Mouse (Mus musculus): ENCODE measurements at regions not wholly inside any gene's neighbourhood (a gene's known extent, or its start where the extent isn't known, plus 50 kb on each side); places are given as distances from the start of the nearest gene placed in this dataset.
A peak's percentile ranks its signal among the peaks of the same experiment; 100 is the strongest.

DNA sequence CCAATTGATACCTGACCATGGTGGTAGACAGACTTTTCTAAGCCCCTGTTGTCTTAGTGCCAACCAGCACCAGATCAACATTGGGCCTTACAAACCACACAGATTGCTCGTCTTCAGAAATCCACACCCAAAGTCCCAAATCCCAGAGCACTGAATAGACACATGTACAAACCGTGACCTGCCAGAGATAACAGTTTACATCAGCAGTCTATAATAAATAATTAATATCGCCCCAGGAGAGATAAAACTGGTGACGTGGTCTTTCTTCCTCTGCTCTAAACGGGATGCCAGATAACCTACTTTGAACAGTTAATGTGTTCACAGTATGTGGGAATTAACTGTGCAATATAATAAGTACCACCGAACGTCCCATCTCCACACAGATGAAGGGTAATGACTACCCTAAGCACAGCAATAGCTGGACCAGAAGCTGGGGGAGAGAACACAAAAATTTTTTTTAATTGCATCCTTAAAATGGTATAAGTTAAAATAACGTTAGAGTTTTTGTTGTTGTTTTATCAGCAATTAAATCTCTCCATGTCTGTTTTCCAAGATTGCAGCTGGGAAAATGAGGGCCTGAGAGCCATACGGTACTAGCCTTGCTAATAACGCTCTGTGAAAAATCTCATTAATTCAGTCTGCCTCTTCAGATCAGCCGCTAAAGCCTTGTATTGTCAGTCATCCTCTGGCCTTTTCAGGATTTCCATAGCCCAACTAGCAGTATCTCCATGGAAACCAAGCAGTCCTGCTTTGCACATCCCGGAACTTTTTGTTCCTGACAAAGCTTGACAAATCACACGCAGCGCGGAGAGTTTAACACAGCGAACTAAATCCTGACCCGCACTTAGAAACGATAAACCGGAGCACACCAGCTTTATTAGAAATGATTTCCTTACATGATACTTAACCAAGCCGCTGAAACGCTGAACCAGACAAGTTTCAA, 315.8 kb downstream of the Cd83 start:
- Histone ChIP-seq H3K4me1 (ENCODE audit: control insufficient read depth in 2 of 2, insufficient read depth in 2 of 2, low read length in 2 of 2) (peaks cover 0 to 5% of the 10 kb centered on the region in 2 experiments; a peak in 1 of 4 replicates), H3K27ac (replicated peaks in 1 of 2; ENCODE audit: control insufficient read depth in 1 of 2, insufficient read depth in 1 of 2, low read depth in 2 of 2, low read length in 2 of 2) (no peak overlapping the region), H3K9ac (ENCODE audit: low read length) (peak overlapping the region; percentile 18; the same call in 1 of the 2 replicates), H3K4me2 (ENCODE audit: low read length) (peak overlapping the region; percentile 50), H3K36me3 (ENCODE audit: control insufficient read depth, insufficient read depth, low read length) (no peaks in the 10 kb centered on the region), H3K27me3 (ENCODE audit: control insufficient read depth, insufficient read depth, low read length) (no peaks in the 10 kb centered on the region), H3K9me3 (ENCODE audit: control insufficient read depth, low read length) (no peaks in the 10 kb centered on the region), H3K4me3 (ENCODE audit: control insufficient read depth in 1 of 2, insufficient read depth in 1 of 2, low read depth in 1 of 2, low read length in 2 of 2) (peak overlapping the region in 1 of 2 experiments; percentile 20; a peak in 2 of 4 replicates)
- WGBS = 24% methylated on average over 21 of the region's 21 CpGs
- no peak for ATAC-seq (ENCODE audit: insufficient number of reproducible peaks, insufficient read depth, low FRiP score, low read depth)

DNA sequence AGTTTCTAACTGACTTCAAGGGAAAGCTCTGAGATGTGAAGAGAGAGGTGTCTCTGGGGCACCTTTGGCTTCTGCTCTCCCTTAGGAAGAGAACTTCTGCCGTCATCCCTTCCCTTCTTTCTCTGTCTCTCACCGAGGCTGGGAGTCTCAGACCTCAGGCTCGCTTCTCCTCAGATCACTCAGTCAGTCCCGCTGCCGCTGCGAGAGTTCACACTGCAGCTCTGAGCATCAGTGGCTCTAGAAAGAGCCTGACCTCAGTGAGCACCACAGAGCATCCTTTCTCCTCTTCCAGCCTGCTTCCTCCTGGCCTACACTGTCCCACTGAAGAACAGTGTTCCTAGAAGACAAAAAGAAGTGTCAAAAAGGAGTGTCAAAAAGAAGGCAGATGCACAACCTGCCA, 316.6 kb downstream of the Cd83 start:
- 24% methylated on average over 6 of the region's 6 CpGs for whole genome bisulfite sequencing
- Histone ChIP-seq H3K4me2 (ENCODE audit: low read length) (peak overlapping the region; percentile 50), H3K36me3 (ENCODE audit: control insufficient read depth, insufficient read depth, low read length) (no peaks in the 10 kb centered on the region), H3K9ac (ENCODE audit: low read length) (peak overlapping the region; percentile 18), H3K4me3 (ENCODE audit: control insufficient read depth in 1 of 2, insufficient read depth in 1 of 2, low read depth in 1 of 2, low read length in 2 of 2) (peak overlapping the region in 1 of 2 experiments; percentile 20; a peak in 2 of 4 replicates), H3K4me1 (ENCODE audit: control insufficient read depth in 2 of 2, insufficient read depth in 2 of 2, low read length in 2 of 2) (peaks cover 0 to 5% of the 10 kb centered on the region in 2 experiments; a peak in 1 of 4 replicates), H3K27me3 (ENCODE audit: control insufficient read depth, insufficient read depth, low read length) (no peaks in the 10 kb centered on the region), H3K9me3 (ENCODE audit: control insufficient read depth, low read length) (no peaks in the 10 kb centered on the region), H3K27ac (replicated peaks in 1 of 2; ENCODE audit: control insufficient read depth in 1 of 2, insufficient read depth in 1 of 2, low read depth in 2 of 2, low read length in 2 of 2) (no peak overlapping the region)
- ATAC-seq (ENCODE audit: insufficient number of reproducible peaks, insufficient read depth, low FRiP score, low read depth) = no peak

DNA sequence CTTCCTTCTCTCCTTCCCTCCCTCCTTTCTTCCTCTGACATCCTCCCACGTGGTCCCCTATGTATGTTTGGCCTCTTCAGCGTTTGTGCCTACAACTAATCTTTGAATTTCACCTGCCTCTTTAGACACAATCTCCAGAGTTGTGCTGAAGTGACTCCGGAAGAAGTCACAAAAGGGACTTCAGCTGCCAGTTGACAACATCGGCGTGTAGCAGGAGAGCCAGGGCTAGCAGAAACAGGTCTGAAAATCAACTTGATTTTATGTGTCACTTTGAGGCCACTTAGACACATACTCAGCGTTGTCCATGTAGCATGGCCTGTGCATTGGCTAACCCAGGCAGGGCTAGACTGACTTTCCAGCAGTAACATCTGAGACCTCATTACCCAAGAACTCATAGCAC, 317.2 kb downstream of the Cd83 start:
- Histone ChIP-seq H3K9me3 (ENCODE audit: control insufficient read depth, low read length) (no peaks in the 10 kb centered on the region), H3K4me2 (ENCODE audit: low read length) (no peak overlapping the region), H3K4me1 (ENCODE audit: control insufficient read depth in 2 of 2, insufficient read depth in 2 of 2, low read length in 2 of 2) (peaks cover 0 to 5% of the 10 kb centered on the region in 2 experiments; a peak in 1 of 4 replicates), H3K36me3 (ENCODE audit: control insufficient read depth, insufficient read depth, low read length) (no peaks in the 10 kb centered on the region), H3K27ac (replicated peaks in 1 of 2; ENCODE audit: control insufficient read depth in 1 of 2, insufficient read depth in 1 of 2, low read depth in 2 of 2, low read length in 2 of 2) (no peak overlapping the region), H3K9ac (ENCODE audit: low read length) (no peak overlapping the region), H3K4me3 (ENCODE audit: control insufficient read depth in 1 of 2, insufficient read depth in 1 of 2, low read depth in 1 of 2, low read length in 2 of 2) (no peak overlapping the region), H3K27me3 (ENCODE audit: control insufficient read depth, insufficient read depth, low read length) (no peaks in the 10 kb centered on the region)
- WGBS = 62% methylated on average over 6 of the region's 6 CpGs
- ATAC-seq (ENCODE audit: insufficient number of reproducible peaks, insufficient read depth, low FRiP score, low read depth) = no peak

DNA sequence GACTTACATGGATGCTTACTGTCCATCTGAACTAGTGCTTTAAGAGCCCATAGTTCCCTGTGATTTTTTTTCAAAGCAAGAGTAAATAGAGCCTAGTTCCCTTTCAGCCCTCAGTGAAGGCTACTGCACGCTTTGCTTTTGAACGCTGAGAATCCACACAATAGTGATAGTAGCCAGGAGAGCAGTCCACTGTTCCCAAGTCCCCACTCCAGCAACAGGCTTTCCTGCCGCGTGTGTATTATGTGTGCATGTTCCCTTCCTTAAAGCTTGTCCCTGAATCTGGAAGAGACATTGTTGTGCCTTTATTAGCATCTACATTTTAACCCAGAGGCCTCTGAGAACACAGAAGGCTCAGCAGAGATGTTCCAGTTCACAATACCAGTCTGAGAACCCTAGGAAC, 317.7 kb downstream of the Cd83 start:
- Histone ChIP-seq H3K9me3 (ENCODE audit: control insufficient read depth, low read length) (no peaks in the 10 kb centered on the region), H3K9ac (ENCODE audit: low read length) (no peak overlapping the region), H3K4me2 (ENCODE audit: low read length) (no peak overlapping the region), H3K36me3 (ENCODE audit: control insufficient read depth, insufficient read depth, low read length) (no peaks in the 10 kb centered on the region), H3K4me3 (ENCODE audit: control insufficient read depth in 1 of 2, insufficient read depth in 1 of 2, low read depth in 1 of 2, low read length in 2 of 2) (no peak overlapping the region), H3K27ac (replicated peaks in 1 of 2; ENCODE audit: control insufficient read depth in 1 of 2, insufficient read depth in 1 of 2, low read depth in 2 of 2, low read length in 2 of 2) (no peak overlapping the region), H3K4me1 (ENCODE audit: control insufficient read depth in 2 of 2, insufficient read depth in 2 of 2, low read length in 2 of 2) (peaks cover 0 to 5% of the 10 kb centered on the region in 2 experiments; a peak in 1 of 4 replicates), H3K27me3 (ENCODE audit: control insufficient read depth, insufficient read depth, low read length) (no peaks in the 10 kb centered on the region)
- no peak for ATAC-seq (ENCODE audit: insufficient number of reproducible peaks, insufficient read depth, low FRiP score, low read depth)
- 80% methylated on average over 4 of the region's 4 CpGs for WGBS

DNA sequence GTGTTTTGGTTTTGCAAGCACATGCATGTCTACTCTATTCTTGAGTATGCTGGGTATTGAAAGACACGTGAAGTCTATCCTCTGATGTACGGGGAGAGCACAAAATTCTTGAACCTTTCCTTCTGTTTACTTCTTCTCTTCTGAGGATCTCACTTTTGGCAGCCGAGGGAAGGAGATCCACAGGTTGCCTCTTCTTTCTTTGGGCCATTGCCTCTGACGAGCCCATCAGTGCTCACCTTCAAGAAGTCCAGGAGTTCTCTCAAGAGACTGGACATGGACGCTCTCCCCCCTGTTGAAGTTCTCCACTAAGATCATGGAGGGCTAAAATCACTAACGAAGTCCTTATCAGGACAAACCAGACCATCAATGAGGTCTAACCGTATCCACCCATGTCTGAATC, 318.8 kb downstream of the Cd83 start:
- Histone ChIP-seq H3K27me3 (ENCODE audit: control insufficient read depth, insufficient read depth, low read length) (no peaks in the 10 kb centered on the region), H3K27ac (replicated peaks in 1 of 2; ENCODE audit: control insufficient read depth in 1 of 2, insufficient read depth in 1 of 2, low read depth in 2 of 2, low read length in 2 of 2) (no peak overlapping the region), H3K9me3 (ENCODE audit: control insufficient read depth, low read length) (no peaks in the 10 kb centered on the region), H3K4me2 (ENCODE audit: low read length) (no peak overlapping the region), H3K4me3 (ENCODE audit: control insufficient read depth in 1 of 2, insufficient read depth in 1 of 2, low read depth in 1 of 2, low read length in 2 of 2) (no peak overlapping the region), H3K9ac (ENCODE audit: low read length) (no peak overlapping the region), H3K4me1 (ENCODE audit: control insufficient read depth in 2 of 2, insufficient read depth in 2 of 2, low read length in 2 of 2) (peaks cover 0 to 5% of the 10 kb centered on the region in 2 experiments; a peak in 1 of 4 replicates), H3K36me3 (ENCODE audit: control insufficient read depth, insufficient read depth, low read length) (no peaks in the 10 kb centered on the region)
- ATAC-seq (ENCODE audit: insufficient number of reproducible peaks, insufficient read depth, low FRiP score, low read depth) = no peak
- WGBS = 93% methylated on average over 7 of the region's 7 CpGs

- no peaks in the 10 kb centered on the region for H3K9me3 ChIP-seq (ENCODE audit: control insufficient read depth, low read length)
- 41% methylated on average over 5 of the region's 5 CpGs for WGBS
- H3K27ac ChIP-seq (replicated peaks in 1 of 2; ENCODE audit: control insufficient read depth in 1 of 2, insufficient read depth in 1 of 2, low read depth in 2 of 2, low read length in 2 of 2) = no peak overlapping the region
- no peak overlapping the region for H3K9ac ChIP-seq (ENCODE audit: low read length)
- no peak overlapping the region for H3K4me2 ChIP-seq (ENCODE audit: low read length)
- peaks cover 0 to 2% of the 10 kb centered on the region in 2 experiments; a peak in 1 of 4 replicates for H3K4me1 ChIP-seq (ENCODE audit: control insufficient read depth in 2 of 2, insufficient read depth in 2 of 2, low read length in 2 of 2)
- no peaks in the 10 kb centered on the region for H3K27me3 ChIP-seq (ENCODE audit: control insufficient read depth, insufficient read depth, low read length)
- no peaks in the 10 kb centered on the region for H3K36me3 ChIP-seq (ENCODE audit: control insufficient read depth, insufficient read depth, low read length)
- no peak for ATAC-seq (ENCODE audit: insufficient number of reproducible peaks, insufficient read depth, low FRiP score, low read depth)
- no peak overlapping the region for H3K4me3 ChIP-seq (ENCODE audit: control insufficient read depth in 1 of 2, insufficient read depth in 1 of 2, low read depth in 1 of 2, low read length in 2 of 2)
Observed at GRCm38 (mm10) chr13:44105161-44105560, 320.6 kb downstream of the Cd83 start.

DNA sequence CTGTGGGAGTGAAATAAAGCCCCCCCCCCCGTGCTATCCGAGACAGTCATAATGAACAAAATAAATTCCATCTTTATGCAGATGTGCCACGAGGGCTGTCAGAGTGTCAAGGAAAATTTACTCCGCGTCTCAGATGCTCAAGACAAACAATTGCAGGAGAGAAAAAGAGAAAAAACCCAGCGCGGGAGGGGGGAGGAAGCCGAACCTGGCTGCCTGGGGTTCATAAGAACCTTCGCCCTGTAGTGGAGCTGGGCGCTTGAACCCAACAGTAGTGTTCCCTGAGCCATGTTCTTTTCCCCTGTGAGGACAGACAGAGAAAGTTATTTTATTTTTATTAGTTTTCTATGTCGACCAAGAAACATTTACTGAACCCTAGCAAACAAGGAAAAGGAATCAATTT, 324.1 kb downstream of the Cd83 start:
- 86% methylated on average over 11 of the region's 11 CpGs for WGBS
- no peaks in the 10 kb centered on the region for H3K9me3 ChIP-seq (ENCODE audit: control insufficient read depth, low read length)
- no peak for ATAC-seq (ENCODE audit: insufficient number of reproducible peaks, insufficient read depth, low FRiP score, low read depth)
- H3K27ac ChIP-seq (replicated peaks in 1 of 2; ENCODE audit: control insufficient read depth in 1 of 2, insufficient read depth in 1 of 2, low read depth in 2 of 2, low read length in 2 of 2) = no peak overlapping the region
- no peak overlapping the region for H3K4me2 ChIP-seq (ENCODE audit: low read length)
- H3K9ac ChIP-seq (ENCODE audit: low read length) = no peak overlapping the region
- no peaks in the 10 kb centered on the region for H3K27me3 ChIP-seq (ENCODE audit: control insufficient read depth, insufficient read depth, low read length)
- no peaks in the 10 kb centered on the region for H3K4me1 ChIP-seq (ENCODE audit: control insufficient read depth in 2 of 2, insufficient read depth in 2 of 2, low read length in 2 of 2)
- no peaks in the 10 kb centered on the region for H3K36me3 ChIP-seq (ENCODE audit: control insufficient read depth, insufficient read depth, low read length)
- no peak overlapping the region for H3K4me3 ChIP-seq (ENCODE audit: control insufficient read depth in 1 of 2, insufficient read depth in 1 of 2, low read depth in 1 of 2, low read length in 2 of 2)
